Mouse (Mus musculus): ENCODE data around the gene Ly6g6d.

The Ly6g6d gene

GRCm38 (mm10) chr17:35101161-35101560 is 23.3 kb upstream of the Ly6g6d start:
- in situ Hi-C loops (cut with MseI, MboI) = loop anchor here in 1 of 2 experiments (25.0 kb wide), 1 partner anchor 89 kb away; the partner anchor contains the start of genes Vars and Vwa7

GRCm38 (mm10) chr17:35100196-35100765 is 22.4 kb upstream of the Ly6g6d start:
- in situ Hi-C loops (cut with MseI, MboI) = loop anchor here in 1 of 2 experiments (25.0 kb wide), 1 partner anchor 88 kb away; the partner anchor contains the start of genes Vars and Vwa7

- in situ Hi-C loops (cut with MseI, MboI) = no loop called here
Measured at GRCm38 (mm10) chr17:35097164-35097655, 19.3 kb upstream of the Ly6g6d start.

- in situ Hi-C loops (cut with MseI, MboI) = no loop called here
Measured at GRCm38 (mm10) chr17:35096597-35096996, 18.7 kb upstream of the Ly6g6d start.

- in situ Hi-C loops (cut with MseI, MboI) = no loop called here
Measured at GRCm38 (mm10) chr17:35094475-35095365, 16.9 kb upstream of the Ly6g6d start.

GRCm38 (mm10) chr17:35092403-35093198 is 14.7 kb upstream of the Ly6g6d start:
- in situ Hi-C loops (cut with MseI, MboI) = no loop called here

GRCm38 (mm10) chr17:35090166-35090932 is 12.5 kb upstream of the Ly6g6d start:
- in situ Hi-C loops (cut with MseI, MboI) = no loop called here

- in situ Hi-C loops (cut with MseI, MboI) = no loop called here
Measured at GRCm38 (mm10) chr17:35088825-35089644, 11.2 kb upstream of the Ly6g6d start, which contains the start of gene Abhd16a. Gene Abhd16a (plus strand): TSS chr17:35089263.

GRCm38 (mm10) chr17:35088151-35088550 is 10.3 kb upstream of the Ly6g6d start:
- in situ Hi-C loops (cut with MseI, MboI) = no loop called here

- in situ Hi-C loops (cut with MseI, MboI) = no loop called here
Measured at GRCm38 (mm10) chr17:35085208-35085865, 7.5 kb upstream of the Ly6g6d start, which contains the start of gene Ly6g6f. Gene Ly6g6f (minus strand): TSS chr17:35085610.

GRCm38 (mm10) chr17:35083929-35084497 is 6.1 kb upstream of the Ly6g6d start:
- in situ Hi-C loops (cut with MseI, MboI) = no loop called here

- in situ Hi-C loops (cut with MseI, MboI) = no loop called here
Measured at GRCm38 (mm10) chr17:35082841-35083576, 5.1 kb upstream of the Ly6g6d start.

- in situ Hi-C loops (cut with MseI, MboI) = no loop called here
Measured at GRCm38 (mm10) chr17:35080710-35081109, 2.8 kb upstream of the Ly6g6d start.

- in situ Hi-C loops (cut with MseI, MboI) = no loop called here
Measured at GRCm38 (mm10) chr17:35080248-35080647, 2.4 kb upstream of the Ly6g6d start.

GRCm38 (mm10) chr17:35079778-35080177 is 1.9 kb upstream of the Ly6g6d start:
- in situ Hi-C loops (cut with MseI, MboI) = no loop called here

GRCm38 (mm10) chr17:35077285-35077684 is 580 bp downstream of the Ly6g6d start:
- in situ Hi-C loops (cut with MseI, MboI) = no loop called here

- in situ Hi-C loops (cut with MseI, MboI) = no loop called here
Measured at GRCm38 (mm10) chr17:35076507-35077176, 1.2 kb downstream of the Ly6g6d start, which contains the start of gene Ly6g6e. Gene Ly6g6e (plus strand): TSS chr17:35076902.

- in situ Hi-C loops (cut with MseI, MboI) = no loop called here
Measured at GRCm38 (mm10) chr17:35074097-35074496, 3.8 kb downstream of the Ly6g6d start.
